Mouse (Mus musculus) stomach, embryonic 14.5 days (tissue): Measurements from ENCODE around the gene AC124108.1. TPM values are rescaled to one million over a fixed set of nuclear protein-coding genes. Genes with fewer than 3 reads are reported as not detected.

ENCODE experiments used
- ATAC-seq: fragments of 200-750 bp; cut with Nextera tagmentation; 2 replicates; pipeline ENCODE4 v1.8.0; 2017; ENCODE audit warnings: low read depth, moderate TSS enrichment; ENCODE audit not compliant: insufficient number of reproducible peaks, insufficient read depth, low FRiP score
- H3K27ac ChIP-seq: fragments of 300-500 bp; sonication (generic); 2 replicates; pipeline ENCODE4 v1.5.1; 2014; ENCODE audit warnings: mild to moderate bottlenecking, low read length, moderate library complexity, mixed read lengths
- H3K27me3 ChIP-seq: fragments of 300-500 bp; sonication (generic); 2 replicates; pipeline ENCODE4 v1.6.1; 2014; ENCODE audit warnings: low read length, control low read depth, mixed read lengths; ENCODE audit not compliant: control insufficient read depth, insufficient read depth
- H3K36me3 ChIP-seq: fragments of 300-500 bp; sonication (generic); 2 replicates; pipeline ENCODE4 v1.6.1; 2014; ENCODE audit warnings: mild to moderate bottlenecking, control low read depth, low read length, moderate library complexity, mixed read lengths; ENCODE audit not compliant: control insufficient read depth, insufficient read depth
- H3K4me1 ChIP-seq: fragments of 300-500 bp; sonication (generic); 2 replicates; pipeline ENCODE4 v1.6.1; 2014; ENCODE audit warnings: low read length, control low read depth, mixed read lengths; ENCODE audit not compliant: control insufficient read depth, insufficient read depth
- H3K4me2 ChIP-seq: fragments of 300-500 bp; sonication (generic); replicated peaks from 2 replicates; pipeline ENCODE4 v1.6.1; 2014; ENCODE audit warnings: low read depth, low read length, control low read depth
- H3K4me3 ChIP-seq: fragments of 300-500 bp; sonication (generic); 2 replicates; pipeline ENCODE4 v1.5.1; 2014; ENCODE audit warnings: low read depth, low read length, control low read depth
- H3K9ac ChIP-seq: fragments of 300-500 bp; sonication (generic); replicated peaks from 2 replicates; pipeline ENCODE4 v1.6.1; 2014; ENCODE audit warnings: low read depth, mild to moderate bottlenecking, control low read depth, low read length, moderate library complexity, mixed read lengths
- H3K9me3 ChIP-seq: fragments of 300-500 bp; sonication (generic); 2 replicates; pipeline ENCODE4 v1.6.1; 2016; ENCODE audit warnings: low read depth, low read length, control low read depth; ENCODE audit not compliant: control insufficient read depth
- WGBS: fragments of 180-500 bp; shearing (Covaris S2); extraction: QIAGEN DNeasy Blood & Tissue Kit; methylation state at CpG from one replicate; pipeline ENCODE4 v1.1.7; 2014; 5-methylcytosine and 5-hydroxymethylcytosine counted together
- polyA plus RNA-seq: library from polyadenylated mRNA; unstranded; fragments of >200 nt; fragmentation: Nextera tagmentation; extraction: Ambion mirVana; gene quantifications from 2 replicates; pipeline ENCODE4 v1.2.1, GENCODE M21; 2014

The AC124108.1 gene
- polyA plus RNA-seq, 1 experiment from 2014 or later, result 0.06 TPM

- 20% methylated on average over 1 of the region's 2 CpGs for WGBS
- Histone ChIP-seq H3K9me3 (no peaks in the 10 kb centered on the region), H3K27ac (no peak overlapping the region), H3K4me2 (no peak overlapping the region), H3K27me3 (no peaks in the 10 kb centered on the region), H3K4me1 (0 out of 2 replicates have a peak, but pooled peaks cover 5% of the 10 kb centered on the region), H3K36me3 (no peaks in the 10 kb centered on the region), H3K4me3 (no peak overlapping the region), H3K9ac (no peak overlapping the region)
- ATAC-seq, result no peak
These were observed 19.6 kb upstream of the AC124108.1 start for GRCm38 (mm10) chr1:132171619-132172018.

GRCm38 (mm10) chr1:132186303-132186702, 5.0 kb upstream of the AC124108.1 start:
- Histone ChIP-seq H3K9me3 (no peaks in the 10 kb centered on the region), H3K27me3 (peaks cover 27% of the 10 kb centered on the region), H3K4me3 (no peak overlapping the region), H3K36me3 (no peaks in the 10 kb centered on the region), H3K9ac (no peak overlapping the region), H3K27ac (no peak overlapping the region), H3K4me1 (peaks cover 4% of the 10 kb centered on the region; the same call in 1 of the 2 replicates), H3K4me2 (no peak overlapping the region)
- WGBS, result 74% methylated on average over 4 of the region's 4 CpGs
- no peak for ATAC-seq

DNA sequence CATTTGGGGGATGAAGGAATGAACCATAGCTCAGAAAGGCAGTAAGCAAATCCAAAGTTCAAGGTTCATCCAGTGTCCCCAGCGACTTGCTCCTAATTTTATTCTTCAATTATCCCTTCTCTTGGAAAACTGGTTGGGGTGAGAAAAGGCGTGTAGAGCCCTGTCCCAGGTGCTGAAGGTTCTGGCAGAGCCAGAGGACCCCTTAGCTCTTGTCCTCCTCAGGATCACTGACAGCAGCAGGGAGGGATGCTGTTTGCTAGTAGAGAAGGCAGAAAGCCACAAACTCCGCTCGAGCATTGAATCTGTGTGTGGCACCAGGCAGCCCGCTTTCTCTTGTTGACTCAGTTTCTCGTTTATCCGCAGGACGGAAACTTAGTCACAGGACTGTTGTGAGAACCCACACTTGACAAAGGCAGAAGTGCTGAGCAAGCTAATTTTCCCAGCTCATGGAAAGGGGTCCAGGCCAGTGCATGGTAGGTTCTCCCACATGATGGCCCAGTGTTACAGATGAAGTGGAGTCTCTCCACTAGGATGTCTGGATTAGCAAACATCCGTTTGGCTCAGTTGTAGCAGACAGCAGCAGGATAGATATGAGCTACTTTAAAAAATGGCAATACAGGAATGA, 2.7 kb upstream of the AC124108.1 start:
- WGBS, result 28% methylated on average over 9 of the region's 9 CpGs
- no peaks in the 10 kb centered on the region for H3K9me3 ChIP-seq
- no peak overlapping the region for H3K4me2 ChIP-seq
- H3K36me3 ChIP-seq, result no peaks in the 10 kb centered on the region
- no peak overlapping the region for H3K4me3 ChIP-seq
- no peak overlapping the region for H3K27ac ChIP-seq
- ATAC-seq, result no peak
- H3K9ac ChIP-seq, result no peak overlapping the region
- peaks cover 41% of the 10 kb centered on the region for H3K27me3 ChIP-seq
- H3K4me1 ChIP-seq, result peaks cover 7% of the 10 kb centered on the region; the same call in 1 of the 2 replicates

- Histone ChIP-seq H3K36me3 (no peaks in the 10 kb centered on the region), H3K9me3 (no peaks in the 10 kb centered on the region), H3K4me2 (no peak overlapping the region), H3K4me1 (peaks cover 7% of the 10 kb centered on the region; the same call in 1 of the 2 replicates), H3K9ac (no peak overlapping the region), H3K27ac (no peak overlapping the region), H3K4me3 (no peak overlapping the region), H3K27me3 (peaks cover 43% of the 10 kb centered on the region)
- no peak for ATAC-seq
- WGBS, result 56% methylated on average over 4 of the region's 4 CpGs
These were observed 2.0 kb upstream of the AC124108.1 start for GRCm38 (mm10) chr1:132189231-132189630.

DNA sequence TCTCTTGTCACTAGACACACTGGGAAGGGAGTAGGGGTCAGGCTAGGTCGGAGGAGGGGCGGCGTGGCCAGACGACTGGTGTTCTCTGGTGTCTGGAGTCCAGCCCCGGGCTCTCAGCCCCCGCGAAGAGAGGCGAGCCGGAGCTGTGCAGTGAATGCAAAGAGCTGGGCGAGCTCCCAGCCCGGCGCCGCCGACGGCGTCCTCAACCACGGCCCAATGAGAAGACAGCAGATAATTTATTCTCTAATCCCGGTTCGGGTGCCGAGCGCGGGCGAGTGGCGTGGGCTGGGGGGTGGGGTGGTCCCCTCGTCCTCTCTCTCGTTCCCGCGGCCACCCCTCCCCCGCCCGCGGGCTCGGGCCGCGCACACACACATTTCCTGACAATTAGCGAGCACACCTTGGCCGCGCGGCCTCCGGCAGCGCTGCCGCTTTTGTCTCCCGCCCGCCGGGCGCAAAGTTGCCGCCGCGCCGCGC, 1.2 kb upstream of the AC124108.1 start:
- no peaks in the 10 kb centered on the region for H3K9me3 ChIP-seq
- H3K27me3 ChIP-seq, result peaks cover 43% of the 10 kb centered on the region
- peaks cover 7% of the 10 kb centered on the region; the same call in 1 of the 2 replicates for H3K4me1 ChIP-seq
- 0% methylated on average over 50 of the region's 50 CpGs for WGBS
- H3K4me2 ChIP-seq, result peak overlapping the region; percentile 99
- peak overlapping the region; percentile 53 for H3K4me3 ChIP-seq
- H3K27ac ChIP-seq, result no peak overlapping the region
- peak overlapping the region; percentile 48 for H3K9ac ChIP-seq
- H3K36me3 ChIP-seq, result no peaks in the 10 kb centered on the region
- ATAC-seq, result 0 out of 2 replicates have a peak, but pooled peaks have one; percentile 28

GRCm38 (mm10) chr1:132190621-132191092, 600 bp upstream of the AC124108.1 start:
- H3K36me3 ChIP-seq, result no peaks in the 10 kb centered on the region
- ATAC-seq, result no peak
- WGBS, result under 1% methylated on average over 58 of the region's 62 CpGs
- peak overlapping the region; percentile 48 for H3K9ac ChIP-seq
- H3K27ac ChIP-seq, result no peak overlapping the region
- peaks cover 9% of the 10 kb centered on the region; the same call in 1 of the 2 replicates for H3K4me1 ChIP-seq
- H3K4me2 ChIP-seq, result peak overlapping the region; percentile 99
- H3K27me3 ChIP-seq, result peaks cover 43% of the 10 kb centered on the region
- H3K9me3 ChIP-seq, result no peaks in the 10 kb centered on the region
- H3K4me3 ChIP-seq, result peak overlapping the region; percentile 53

GRCm38 (mm10) chr1:132191786-132192680, 776 bp downstream of the AC124108.1 start:
- Histone ChIP-seq H3K36me3 (no peaks in the 10 kb centered on the region), H3K9me3 (no peaks in the 10 kb centered on the region), H3K4me1 (peaks cover 11% of the 10 kb centered on the region; the same call in 1 of the 2 replicates), H3K4me2 (peak overlapping the region; percentile 99), H3K27me3 (peaks cover 43% of the 10 kb centered on the region), H3K27ac (no peak overlapping the region), H3K9ac (no peak overlapping the region), H3K4me3 (peak overlapping the region; percentile 53; the same call in 1 of the 2 replicates)
- ATAC-seq, result no peak
- WGBS, result 9% methylated on average over 15 of the region's 16 CpGs

GRCm38 (mm10) chr1:132193806-132194205, 2.5 kb downstream of the AC124108.1 start:
- Histone ChIP-seq H3K4me1 (peaks cover 11% of the 10 kb centered on the region; the same call in 1 of the 2 replicates), H3K27ac (no peak overlapping the region), H3K4me3 (no peak overlapping the region), H3K27me3 (peaks cover 39% of the 10 kb centered on the region), H3K9me3 (no peaks in the 10 kb centered on the region), H3K36me3 (no peaks in the 10 kb centered on the region), H3K4me2 (no peak overlapping the region), H3K9ac (no peak overlapping the region)
- 67% methylated on average over 3 of the region's 3 CpGs for WGBS
- ATAC-seq, result no peak
